Mouse (Mus musculus): ENCODE results near the gene Cacna2d3. TPM values are rescaled to one million over a fixed set of nuclear protein-coding genes. Genes with fewer than 3 reads are reported as not detected.

The Cacna2d3 gene
- polyA plus RNA-seq, 1 experiment from 2014 or later = 0.16 TPM

GRCm38 (mm10) chr14:29556152-29556551 is 165.5 kb downstream of the Cacna2d3 start:
- H3K4me2 ChIP-seq = no peak overlapping the region
- H3K9ac ChIP-seq = no peak overlapping the region
- H3K27ac ChIP-seq = no peak overlapping the region
- H3K36me3 ChIP-seq = no peaks in the 10 kb centered on the region
- H3K9me3 ChIP-seq (replicated peaks) = no peaks in the 10 kb centered on the region
- 60% methylated on average over 3 of the region's 3 CpGs for WGBS (ENCODE audit: insufficient replicate concordance)
- H3K4me1 ChIP-seq (replicated peaks) = no peaks in the 10 kb centered on the region
- H3K27me3 ChIP-seq = no peaks in the 10 kb centered on the region
- no peak for ATAC-seq (ENCODE audit: low read depth)
- H3K4me3 ChIP-seq (replicated peaks) = no peak overlapping the region
- DNase-seq = no peak

DNA sequence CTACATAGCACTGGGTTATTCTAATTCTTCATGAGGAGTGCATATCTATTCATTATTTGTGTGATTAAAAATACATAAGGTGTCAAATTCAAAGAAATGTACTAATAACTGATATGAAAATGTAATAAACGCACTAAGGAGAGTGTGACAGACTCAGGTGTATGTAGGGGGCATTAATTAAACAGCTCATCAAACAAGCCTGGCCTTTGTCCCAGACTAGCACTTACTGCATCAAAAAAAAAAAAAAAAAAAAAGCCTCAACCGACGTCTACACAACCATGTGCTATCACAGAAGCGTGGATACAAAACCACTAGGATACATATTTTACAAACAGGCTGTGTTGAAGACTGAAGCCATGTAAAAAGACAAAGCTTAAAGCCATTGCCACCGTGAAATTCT is 169.2 kb downstream of the Cacna2d3 start:
- Histone ChIP-seq H3K9me3 (replicated peaks) (no peaks in the 10 kb centered on the region), H3K4me3 (replicated peaks) (no peak overlapping the region), H3K4me2 (no peak overlapping the region), H3K4me1 (replicated peaks) (no peaks in the 10 kb centered on the region), H3K27me3 (no peaks in the 10 kb centered on the region), H3K9ac (no peak overlapping the region), H3K27ac (no peak overlapping the region), H3K36me3 (no peaks in the 10 kb centered on the region)
- 59% methylated on average over 5 of the region's 5 CpGs for WGBS (ENCODE audit: insufficient replicate concordance)
- DNase-seq (no peak), ATAC-seq (ENCODE audit: low read depth) (no peak)

DNA sequence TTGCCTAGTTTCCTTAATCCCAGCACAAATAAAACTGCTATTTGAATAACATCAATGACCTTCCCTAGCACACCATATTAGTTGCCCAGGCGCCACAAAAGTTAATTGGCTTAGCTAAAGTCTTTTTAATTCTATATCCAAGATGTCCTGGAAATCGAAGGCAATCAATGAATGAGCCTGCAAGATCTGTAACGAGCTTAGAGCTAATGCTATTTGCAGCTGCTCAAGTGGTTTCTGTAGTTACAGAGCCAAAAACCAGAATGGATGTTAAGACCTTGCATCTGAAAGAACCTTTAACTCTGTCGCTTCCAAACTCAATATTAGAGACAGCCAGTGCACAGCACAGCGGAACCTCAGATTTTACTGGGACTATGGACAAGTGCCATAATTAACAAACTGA is 173.0 kb downstream of the Cacna2d3 start:
- ATAC-seq (ENCODE audit: low read depth) (no peak), DNase-seq (no peak)
- Histone ChIP-seq H3K4me1 (replicated peaks) (no peaks in the 10 kb centered on the region), H3K36me3 (no peaks in the 10 kb centered on the region), H3K4me3 (replicated peaks) (no peak overlapping the region), H3K27me3 (no peaks in the 10 kb centered on the region), H3K9ac (no peak overlapping the region), H3K27ac (no peak overlapping the region), H3K4me2 (no peak overlapping the region), H3K9me3 (replicated peaks) (no peaks in the 10 kb centered on the region)
- 57% methylated on average over 5 of the region's 5 CpGs for WGBS (ENCODE audit: insufficient replicate concordance)

GRCm38 (mm10) chr14:29530516-29530915 is 191.1 kb downstream of the Cacna2d3 start:
- Histone ChIP-seq H3K9ac (no peak overlapping the region), H3K4me2 (no peak overlapping the region), H3K27me3 (no peaks in the 10 kb centered on the region), H3K36me3 (no peaks in the 10 kb centered on the region), H3K4me1 (replicated peaks) (no peaks in the 10 kb centered on the region), H3K9me3 (replicated peaks) (no peaks in the 10 kb centered on the region), H3K4me3 (replicated peaks) (no peak overlapping the region), H3K27ac (no peak overlapping the region)
- ATAC-seq (ENCODE audit: low read depth) (no peak), DNase-seq (no peak)
- WGBS (ENCODE audit: insufficient replicate concordance) = 62% methylated on average over 3 of the region's 3 CpGs

- DNase-seq = no peak
Measured at GRCm38 (mm10) chr14:29528696-29529095, 193.0 kb downstream of the Cacna2d3 start.

DNA sequence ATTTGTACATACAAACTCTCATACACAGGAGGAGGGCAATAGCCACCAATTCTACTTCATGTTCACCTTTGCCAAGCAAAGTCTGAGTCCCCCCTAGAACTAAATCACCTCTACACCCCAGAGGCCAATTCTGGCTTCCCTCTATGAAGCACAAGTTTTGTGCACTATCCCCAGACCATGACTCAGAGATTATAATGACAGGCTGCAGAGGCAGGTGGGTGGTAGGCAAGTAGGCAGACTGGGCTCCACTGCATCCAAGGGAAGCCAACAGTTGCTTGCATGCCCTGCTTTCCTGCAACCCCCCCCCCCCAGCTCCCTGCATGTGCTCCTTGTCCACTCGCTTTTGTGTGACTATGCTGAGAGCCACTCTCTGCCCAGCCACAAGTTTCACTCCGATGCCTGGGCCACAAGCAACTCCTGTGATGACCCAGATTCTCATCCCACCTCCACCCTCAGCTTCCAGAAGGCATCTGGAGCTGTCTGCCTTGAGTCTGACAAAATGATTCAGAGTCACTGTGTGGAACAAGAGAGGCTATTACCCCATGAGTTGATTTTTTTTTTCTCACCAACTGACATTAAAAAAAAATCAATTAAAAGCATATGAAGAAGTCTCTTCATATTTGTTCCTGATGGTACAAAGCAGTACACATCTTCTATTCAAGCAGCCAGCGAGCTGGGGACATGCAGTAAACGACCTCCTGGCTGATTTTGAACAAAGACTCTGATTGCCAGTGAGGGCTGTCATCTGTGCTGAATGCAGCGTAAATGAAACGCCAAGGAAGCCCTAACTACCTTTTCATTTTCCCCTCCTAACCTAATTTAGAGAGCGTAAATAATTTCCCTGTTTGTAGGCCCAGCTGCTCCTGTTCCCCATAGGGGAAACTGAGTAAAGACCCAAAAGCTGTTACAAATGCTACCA is 201.7 kb downstream of the Cacna2d3 start:
- 40% methylated on average over 7 of the region's 7 CpGs for WGBS (ENCODE audit: insufficient replicate concordance)
- no peak for ATAC-seq (ENCODE audit: low read depth)
- no peak overlapping the region for H3K4me3 ChIP-seq (replicated peaks)
- H3K27me3 ChIP-seq = no peaks in the 10 kb centered on the region
- no peak overlapping the region for H3K9ac ChIP-seq
- H3K36me3 ChIP-seq = no peaks in the 10 kb centered on the region
- no peak overlapping the region for H3K4me2 ChIP-seq
- no peak overlapping the region for H3K27ac ChIP-seq
- H3K4me1 ChIP-seq (replicated peaks) = no peaks in the 10 kb centered on the region
- DNase-seq = no peak
- H3K9me3 ChIP-seq (replicated peaks) = no peaks in the 10 kb centered on the region

More at GRCm38 (mm10) chr14:29528696-29529095, 193.0 kb downstream of the Cacna2d3 start:
- Histone ChIP-seq H3K9me3 (replicated peaks) (no peaks in the 10 kb centered on the region), H3K36me3 (no peaks in the 10 kb centered on the region), H3K27me3 (no peaks in the 10 kb centered on the region), H3K4me3 (replicated peaks) (no peak overlapping the region), H3K27ac (no peak overlapping the region), H3K9ac (no peak overlapping the region), H3K4me1 (replicated peaks) (no peaks in the 10 kb centered on the region), H3K4me2 (no peak overlapping the region)
- WGBS (ENCODE audit: insufficient replicate concordance) = 71% methylated on average over 10 of the region's 10 CpGs
- ATAC-seq (ENCODE audit: low read depth) = no peak

GRCm38 (mm10) chr14:29502667-29503066 is 219.0 kb downstream of the Cacna2d3 start:
- 46% methylated on average over 5 of the region's 5 CpGs for WGBS (ENCODE audit: insufficient replicate concordance)
- H3K36me3 ChIP-seq = no peaks in the 10 kb centered on the region
- H3K4me3 ChIP-seq (replicated peaks) = no peak overlapping the region
- H3K9ac ChIP-seq = no peak overlapping the region
- no peak for ATAC-seq (ENCODE audit: low read depth)
- no peaks in the 10 kb centered on the region for H3K4me1 ChIP-seq (replicated peaks)
- H3K27ac ChIP-seq = no peak overlapping the region
- no peaks in the 10 kb centered on the region for H3K9me3 ChIP-seq (replicated peaks)
- no peak overlapping the region for H3K4me2 ChIP-seq
- no peak for DNase-seq
- no peaks in the 10 kb centered on the region for H3K27me3 ChIP-seq

DNA sequence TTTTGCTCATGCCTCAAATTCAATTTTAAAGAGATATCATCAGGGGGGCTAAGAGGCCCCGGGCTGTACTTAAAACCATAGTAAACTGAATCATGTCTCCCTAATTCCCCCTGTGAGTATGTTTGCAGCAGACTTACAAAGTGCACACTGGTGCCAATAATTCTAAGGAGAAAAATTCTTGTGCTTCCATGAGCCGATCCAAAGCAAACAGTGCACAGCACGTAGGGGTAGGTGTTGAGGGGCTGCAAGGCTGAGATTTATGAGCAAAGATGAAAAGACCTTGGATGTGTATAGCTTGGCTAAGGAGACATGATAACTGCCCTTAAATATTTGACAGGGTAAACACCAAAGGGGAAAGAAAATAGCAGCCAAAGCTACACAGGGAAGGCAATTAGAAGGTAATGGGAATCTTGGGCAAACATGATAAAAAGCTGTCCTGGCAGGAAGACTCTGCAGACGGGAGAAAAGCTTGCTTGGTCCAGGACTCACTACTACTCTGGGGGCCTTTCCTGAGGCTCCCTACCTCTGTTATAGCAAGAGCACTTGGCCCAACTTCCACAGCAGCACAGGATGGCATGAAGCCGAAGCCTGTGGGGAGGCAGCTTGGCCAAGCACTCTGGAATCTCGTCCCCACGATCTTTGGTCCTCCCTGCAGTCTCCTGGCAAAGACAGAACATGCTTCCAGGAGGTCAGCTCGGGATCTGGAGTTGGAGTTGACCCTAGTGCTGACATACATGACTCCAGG is 222.9 kb downstream of the Cacna2d3 start:
- WGBS (ENCODE audit: insufficient replicate concordance) = 54% methylated on average over 8 of the region's 8 CpGs
- Histone ChIP-seq H3K4me3 (replicated peaks) (no peak overlapping the region), H3K4me2 (no peak overlapping the region), H3K27ac (no peak overlapping the region), H3K9ac (no peak overlapping the region), H3K9me3 (replicated peaks) (0 out of 2 replicates have a peak, but pooled peaks cover 4% of the 10 kb centered on the region), H3K27me3 (no peaks in the 10 kb centered on the region), H3K4me1 (replicated peaks) (no peaks in the 10 kb centered on the region), H3K36me3 (no peaks in the 10 kb centered on the region)
- DNase-seq = no peak
- ATAC-seq (ENCODE audit: low read depth) = no peak

- Histone ChIP-seq H3K9ac (no peak overlapping the region), H3K4me1 (replicated peaks) (no peaks in the 10 kb centered on the region), H3K27me3 (no peaks in the 10 kb centered on the region), H3K4me2 (no peak overlapping the region), H3K4me3 (replicated peaks) (no peak overlapping the region), H3K27ac (no peak overlapping the region), H3K36me3 (no peaks in the 10 kb centered on the region), H3K9me3 (replicated peaks) (0 out of 2 replicates have a peak, but pooled peaks cover 4% of the 10 kb centered on the region)
- no peak for DNase-seq
- 60% methylated on average over 3 of the region's 3 CpGs for WGBS (ENCODE audit: insufficient replicate concordance)
- ATAC-seq (ENCODE audit: low read depth) = no peak
Measured at GRCm38 (mm10) chr14:29496552-29496951, 225.1 kb downstream of the Cacna2d3 start.

GRCm38 (mm10) chr14:29491786-29492185 is 229.9 kb downstream of the Cacna2d3 start:
- no peak overlapping the region for H3K4me3 ChIP-seq (replicated peaks)
- H3K9ac ChIP-seq = no peak overlapping the region
- ATAC-seq (ENCODE audit: low read depth) (no peak), DNase-seq (no peak)
- no peak overlapping the region for H3K4me2 ChIP-seq
- H3K27me3 ChIP-seq = no peaks in the 10 kb centered on the region
- H3K27ac ChIP-seq = no peak overlapping the region
- 68% methylated on average over 1 of the region's 1 CpGs for whole genome bisulfite sequencing (ENCODE audit: insufficient replicate concordance)
- no peaks in the 10 kb centered on the region for H3K36me3 ChIP-seq
- no peaks in the 10 kb centered on the region for H3K4me1 ChIP-seq (replicated peaks)
- H3K9me3 ChIP-seq (replicated peaks) = 0 out of 2 replicates have a peak, but pooled peaks cover 3% of the 10 kb centered on the region

DNA sequence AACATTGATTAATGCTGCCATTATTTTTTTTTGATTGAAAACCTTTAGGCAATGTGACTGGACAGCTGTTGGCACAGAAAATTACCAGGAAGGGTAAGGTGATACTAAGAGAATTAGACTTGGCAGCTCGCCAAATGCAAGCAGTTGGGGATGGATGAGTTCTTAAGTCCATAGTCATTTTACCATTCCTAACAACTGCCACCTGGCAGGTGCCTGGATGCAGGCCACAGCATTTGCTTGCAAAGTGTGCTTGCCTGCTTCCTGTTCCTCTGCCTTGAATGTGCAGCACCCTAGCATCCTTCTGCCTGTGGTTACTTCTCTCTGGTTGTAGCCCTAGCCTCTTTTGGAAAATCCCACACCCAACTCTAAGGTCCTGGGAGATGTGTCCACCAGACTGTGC is 236.2 kb downstream of the Cacna2d3 start:
- Histone ChIP-seq H3K9me3 (replicated peaks) (0 out of 2 replicates have a peak, but pooled peaks cover 3% of the 10 kb centered on the region), H3K4me2 (no peak overlapping the region), H3K9ac (no peak overlapping the region), H3K4me1 (replicated peaks) (no peaks in the 10 kb centered on the region), H3K27ac (no peak overlapping the region), H3K4me3 (replicated peaks) (no peak overlapping the region), H3K27me3 (no peaks in the 10 kb centered on the region), H3K36me3 (no peaks in the 10 kb centered on the region)
- DNase-seq = no peak
- WGBS (ENCODE audit: insufficient replicate concordance) = 69% methylated on average over 1 of the region's 1 CpGs
- no peak for ATAC-seq (ENCODE audit: low read depth)

Measured in liver, embryonic 13.5 days (tissue).